Mouse (Mus musculus) megakaryocyte, embryonic 14.5 days (primary cell): Measurements from ENCODE around the gene Nop16.

Experiments used
- FLI1 ChIP-seq: IDR thresholded peaks from 2 replicates; pipeline ENCODE4 v1.6.1; 2012; ENCODE audit warnings: low read length, inconsistent platforms, mixed read lengths
- GATA1 ChIP-seq: IDR thresholded peaks from 3 replicates; pipeline ENCODE4 v1.6.1; 2012; ENCODE audit warnings: mixed read lengths, low read length, inconsistent platforms, borderline replicate concordance

GRCm38 (mm10) chr13:54589996-54590951 is at the start of gene Nop16, which contains the start of gene Higd2a:
- no peak for TF ChIP-seq GATA1
- no peak for TF ChIP-seq FLI1
